Mouse (Mus musculus) kidney, postnatal 0 days (tissue): ENCODE measurements around the gene Sik2. TPM values are rescaled to one million over a fixed set of nuclear protein-coding genes. Genes with fewer than 3 reads are reported as not detected.

ENCODE experiments used
- ATAC-seq: fragments of 200-750 bp; cut with Nextera tagmentation; replicated peaks from 2 replicates; pipeline ENCODE4 v1.8.0; 2017; ENCODE audit warnings: low read depth, moderate number of reproducible peaks, moderate TSS enrichment, moderate library complexity; ENCODE audit not compliant: low FRiP score
- DNase-seq: peaks from one replicate; pipeline ENCODE4 v3.0.0-alpha.2; 2016; ENCODE audit warnings: low spot score
- H3K27ac ChIP-seq: fragments of 300-500 bp; sonication (generic); 2 replicates; pipeline ENCODE4 v1.5.1; 2014; ENCODE audit warnings: mild to moderate bottlenecking
- H3K27me3 ChIP-seq: fragments of 300-500 bp; sonication (generic); 2 replicates; pipeline ENCODE4 v1.6.1; 2014; ENCODE audit warnings: low read length, mixed read lengths; ENCODE audit not compliant: insufficient read depth
- H3K36me3 ChIP-seq: fragments of 300-500 bp; sonication (generic); 2 replicates; pipeline ENCODE4 v1.6.1; 2014; ENCODE audit warnings: low read length, mixed read lengths; ENCODE audit not compliant: insufficient read depth
- H3K4me1 ChIP-seq: fragments of 300-500 bp; sonication (generic); replicated peaks from 2 replicates; pipeline ENCODE4 v1.6.1; 2014; ENCODE audit warnings: antibody characterized with exemption, low read length, mixed read lengths; ENCODE audit not compliant: insufficient read depth
- H3K4me2 ChIP-seq: fragments of 300-500 bp; sonication (generic); 2 replicates; pipeline ENCODE4 v1.6.1; 2014; ENCODE audit warnings: mild to moderate bottlenecking, low read length, moderate library complexity, mixed read lengths
- H3K4me3 ChIP-seq: fragments of 300-500 bp; sonication (generic); replicated peaks from 2 replicates; pipeline ENCODE4 v1.5.1; 2014; ENCODE audit warnings: low read depth, low read length
- H3K9ac ChIP-seq: fragments of 300-500 bp; sonication (generic); 2 replicates; pipeline ENCODE4 v1.6.1; 2014; ENCODE audit warnings: low read depth, low read length
- H3K9me3 ChIP-seq: fragments of 300-500 bp; sonication (generic); replicated peaks from 2 replicates; pipeline ENCODE4 v1.6.1; 2016; ENCODE audit warnings: low read length, inconsistent platforms, mixed read lengths
- CTCF ChIP-seq: IDR thresholded peaks from 2 replicates; pipeline ENCODE4 v1.5.1; 2016; ENCODE audit warnings: antibody characterized with exemption, low read depth, mild to moderate bottlenecking, moderate library complexity
- WGBS: fragments of 180-500 bp; shearing (Covaris S2); extraction: QIAGEN DNeasy Blood & Tissue Kit; methylation state at CpG from one replicate; pipeline ENCODE4 v1.1.7; 2014; 5-methylcytosine and 5-hydroxymethylcytosine counted together
- polyA plus RNA-seq: library from polyadenylated mRNA; unstranded; fragments of >200 nt; fragmentation: Nextera tagmentation; extraction: Ambion mirVana; gene quantifications from 2 replicates; pipeline ENCODE4 v1.2.1, GENCODE M21; 2015

Sik2 gene
- polyA plus RNA-seq = 11.8 and 12.5 TPM in 2 replicates

- TF ChIP-seq CTCF = peak; percentile 85
- Histone ChIP-seq H3K9ac (peak within 1 kb of the TSS; percentile 79), H3K27me3 (no peaks in the 10 kb centered on the region), H3K27ac (peak within 1 kb of the TSS; percentile 90), H3K4me2 (peak within 1 kb of the TSS; percentile 86), H3K36me3 (no peaks in the 10 kb centered on the region), H3K9me3 (no peaks in the 10 kb centered on the region), H3K4me1 (peaks cover 3% of the 10 kb centered on the region; the same call in 1 of the 2 replicates), H3K4me3 (peak within 1 kb of the TSS; percentile 69)
- DNase-seq = peak; percentile 96
- ATAC-seq = peak; percentile 96
- under 1% methylated on average over 67 of the region's 85 CpGs for WGBS
These were observed at the start of gene Sik2 for GRCm38 (mm10) chr9:51008841-51009655. Sik2 (minus strand) TSS chr9:51009073.

GRCm38 (mm10) chr9:51056360-51057324 is 47.8 kb upstream of the Sik2 start:
- H3K4me2 ChIP-seq = no peak overlapping the region

GRCm38 (mm10) chr9:51052180-51052579 is 43.3 kb upstream of the Sik2 start:
- no peak for ATAC-seq
- no peaks in the 10 kb centered on the region for H3K9me3 ChIP-seq
- no peak overlapping the region for H3K27ac ChIP-seq
- H3K36me3 ChIP-seq = no peaks in the 10 kb centered on the region
- H3K4me1 ChIP-seq = no peaks in the 10 kb centered on the region
- no peak overlapping the region for H3K4me3 ChIP-seq
- peak; percentile 61 for TF ChIP-seq CTCF
- H3K27me3 ChIP-seq = no peaks in the 10 kb centered on the region
- 75% methylated on average over 3 of the region's 3 CpGs for WGBS
- no peak overlapping the region for H3K4me2 ChIP-seq
- H3K9ac ChIP-seq = no peak overlapping the region
- DNase-seq = peak; percentile 44

More at GRCm38 (mm10) chr9:51056360-51057324, 47.8 kb upstream of the Sik2 start:
- H3K27me3 ChIP-seq = no peaks in the 10 kb centered on the region
- TF ChIP-seq CTCF = no peak
- no peaks in the 10 kb centered on the region for H3K4me1 ChIP-seq
- no peak overlapping the region for H3K4me3 ChIP-seq
- no peaks in the 10 kb centered on the region for H3K9me3 ChIP-seq
- H3K36me3 ChIP-seq = no peaks in the 10 kb centered on the region
- DNase-seq (peak; percentile 11), ATAC-seq (no peak)
- 63% methylated on average over 3 of the region's 3 CpGs for WGBS
- H3K9ac ChIP-seq = no peak overlapping the region
- no peak overlapping the region for H3K27ac ChIP-seq

- H3K9ac ChIP-seq = no peak overlapping the region
- no peak overlapping the region for H3K4me3 ChIP-seq
- H3K27ac ChIP-seq = no peak overlapping the region
- H3K36me3 ChIP-seq = no peaks in the 10 kb centered on the region
- no peaks in the 10 kb centered on the region for H3K27me3 ChIP-seq
- H3K4me2 ChIP-seq = no peak overlapping the region
- no peak for ATAC-seq
- no peaks in the 10 kb centered on the region for H3K9me3 ChIP-seq
- no peak for TF ChIP-seq CTCF
- 73% methylated on average over 6 of the region's 6 CpGs for WGBS
- DNase-seq = no peak
- H3K4me1 ChIP-seq = no peaks in the 10 kb centered on the region
These were observed 33.3 kb upstream of the Sik2 start for GRCm38 (mm10) chr9:51042136-51042535.

GRCm38 (mm10) chr9:51041491-51041980 is 32.7 kb upstream of the Sik2 start:
- no peak for DNase-seq
- no peak overlapping the region for H3K4me2 ChIP-seq
- 90% methylated on average over 7 of the region's 7 CpGs for WGBS
- no peak overlapping the region for H3K9ac ChIP-seq
- no peak for TF ChIP-seq CTCF
- ATAC-seq = no peak
- H3K27ac ChIP-seq = no peak overlapping the region
- no peaks in the 10 kb centered on the region for H3K4me1 ChIP-seq
- H3K4me3 ChIP-seq = no peak overlapping the region
- H3K9me3 ChIP-seq = no peaks in the 10 kb centered on the region
- no peaks in the 10 kb centered on the region for H3K36me3 ChIP-seq
- H3K27me3 ChIP-seq = no peaks in the 10 kb centered on the region
